Mouse (Mus musculus) bone marrow macrophage, adult 2 months (primary cell): ENCODE measurements around the gene Igsf10.

ENCODE experiments used
- CTCF ChIP-seq: IDR thresholded peaks from 2 replicates; pipeline ENCODE4 v1.5.1; 2012; ENCODE audit warnings: low read depth, mild to moderate bottlenecking, low read length, moderate library complexity
- POLR2A ChIP-seq: IDR thresholded peaks from 2 replicates; pipeline ENCODE4 v1.6.1; 2012; ENCODE audit warnings: mild to moderate bottlenecking, low read depth, low read length, borderline replicate concordance

DNA sequence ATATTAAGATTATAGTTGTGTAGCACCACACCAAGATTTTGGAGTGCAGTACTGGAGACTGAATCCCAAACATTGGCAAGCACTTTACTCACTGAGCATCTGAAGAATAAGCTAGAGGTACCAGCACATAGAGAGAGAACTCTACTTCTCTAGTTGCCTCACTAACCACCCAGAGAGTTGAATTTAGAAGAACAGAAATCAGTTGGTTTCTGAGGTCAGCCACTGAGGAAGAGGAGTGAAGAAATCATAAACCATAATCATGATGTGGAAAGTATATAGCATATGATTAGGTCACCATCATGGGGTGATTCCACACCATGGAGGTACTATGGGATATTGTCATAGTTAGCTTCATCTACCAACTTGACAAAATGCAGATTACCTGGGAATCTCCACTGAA, 7.6 kb upstream of the Igsf10 start:
- no peak for TF ChIP-seq POLR2A
- no peak for TF ChIP-seq CTCF
